Mouse (Mus musculus): ENCODE measurements around the gene Cdc37. TPM values are rescaled to one million over a fixed set of nuclear protein-coding genes. Genes with fewer than 3 reads are reported as not detected.

Gene Cdc37
- 44.7 and 52.6 TPM in 2 replicates for polyA plus RNA-seq (2012; rRNA removed)

DNA sequence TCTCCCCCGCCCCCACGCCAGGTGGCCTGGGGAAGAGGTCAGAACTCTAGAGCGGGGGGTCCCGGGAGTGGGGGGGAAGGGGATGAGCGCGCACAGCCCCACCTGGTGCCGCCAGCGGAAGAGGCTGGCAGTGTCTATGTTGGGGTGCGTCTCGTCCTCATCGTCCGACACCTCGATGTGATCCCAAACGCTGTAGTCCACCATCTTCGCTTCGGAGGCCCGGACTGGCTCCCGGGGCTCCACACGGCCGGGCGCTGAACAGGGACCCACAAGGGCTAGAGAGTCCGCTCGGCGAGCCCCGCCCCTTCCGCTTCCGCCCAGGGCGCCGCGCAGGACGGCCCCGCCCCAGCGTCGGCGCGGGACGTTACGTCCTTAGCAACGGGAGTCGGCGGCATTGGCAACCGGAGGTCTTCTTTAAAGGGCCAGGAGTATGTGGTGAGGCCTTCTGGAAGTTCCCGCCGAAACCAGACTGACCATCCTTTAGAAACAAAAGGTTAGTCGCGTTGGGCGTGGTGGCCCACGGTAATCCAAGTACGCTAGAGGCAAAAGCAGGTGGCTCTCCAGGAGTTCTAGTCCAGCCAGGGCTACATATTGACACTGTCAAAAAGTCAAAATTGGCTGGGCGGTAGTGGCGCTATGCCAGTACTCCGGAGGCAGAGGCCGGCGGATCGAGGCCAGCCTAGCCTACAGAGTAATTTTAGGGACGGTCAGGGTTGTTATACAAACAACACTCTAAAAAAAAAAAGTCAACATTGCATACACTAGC is at the start of gene Cdc37:
Gene Cdc37, minus strand, starts transcription at position 329 of the 766 bp plus-strand sequence.

DNA sequence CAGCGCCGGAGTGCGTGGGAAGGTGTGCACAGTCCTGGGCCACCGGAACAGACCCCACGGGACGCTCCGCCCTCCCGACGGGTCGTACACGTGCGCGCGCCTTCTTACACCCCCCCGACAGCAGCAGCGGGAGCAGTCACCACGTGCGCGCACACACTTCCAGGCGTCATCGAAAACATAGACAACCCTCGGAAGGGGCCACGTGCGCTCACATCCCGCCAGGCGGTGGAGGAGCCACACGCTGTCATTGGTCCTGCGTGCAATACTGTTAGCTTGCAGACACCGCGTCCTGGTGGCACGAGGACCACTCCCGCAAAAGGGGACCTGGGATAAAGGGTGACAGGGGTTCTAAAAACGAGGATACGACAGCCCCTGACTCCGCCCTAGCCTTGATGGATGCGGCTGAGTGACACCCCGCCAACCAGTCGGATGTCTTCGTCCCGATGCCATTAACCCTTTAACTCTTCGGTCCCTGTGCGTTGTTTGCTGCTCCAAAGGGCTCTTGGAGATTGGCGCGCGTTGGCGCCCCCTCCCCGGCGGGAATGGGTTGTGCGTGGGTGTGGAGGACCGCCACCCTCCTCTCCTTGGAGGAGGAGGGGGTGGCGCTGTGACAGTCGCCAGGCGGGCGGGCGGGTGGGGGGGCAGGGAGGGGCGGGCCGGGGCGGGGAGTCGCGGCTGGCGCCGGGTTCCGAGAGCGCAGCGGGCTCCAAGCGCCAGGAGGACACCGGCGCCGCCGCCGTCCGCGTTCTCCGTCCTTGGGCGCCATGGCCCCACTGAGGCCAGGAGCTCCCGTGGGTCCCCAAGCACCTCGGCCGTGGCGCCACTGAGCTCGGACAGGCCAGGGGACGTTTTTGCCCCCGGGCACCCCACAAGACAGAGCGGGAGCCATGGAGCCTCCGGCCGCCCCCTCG is 15.5 kb upstream of the Cdc37 start, which contains the start of gene Pde4a:
Gene Pde4a, plus strand, starts transcription at position 674 of the 911 bp plus-strand sequence.

DNA sequence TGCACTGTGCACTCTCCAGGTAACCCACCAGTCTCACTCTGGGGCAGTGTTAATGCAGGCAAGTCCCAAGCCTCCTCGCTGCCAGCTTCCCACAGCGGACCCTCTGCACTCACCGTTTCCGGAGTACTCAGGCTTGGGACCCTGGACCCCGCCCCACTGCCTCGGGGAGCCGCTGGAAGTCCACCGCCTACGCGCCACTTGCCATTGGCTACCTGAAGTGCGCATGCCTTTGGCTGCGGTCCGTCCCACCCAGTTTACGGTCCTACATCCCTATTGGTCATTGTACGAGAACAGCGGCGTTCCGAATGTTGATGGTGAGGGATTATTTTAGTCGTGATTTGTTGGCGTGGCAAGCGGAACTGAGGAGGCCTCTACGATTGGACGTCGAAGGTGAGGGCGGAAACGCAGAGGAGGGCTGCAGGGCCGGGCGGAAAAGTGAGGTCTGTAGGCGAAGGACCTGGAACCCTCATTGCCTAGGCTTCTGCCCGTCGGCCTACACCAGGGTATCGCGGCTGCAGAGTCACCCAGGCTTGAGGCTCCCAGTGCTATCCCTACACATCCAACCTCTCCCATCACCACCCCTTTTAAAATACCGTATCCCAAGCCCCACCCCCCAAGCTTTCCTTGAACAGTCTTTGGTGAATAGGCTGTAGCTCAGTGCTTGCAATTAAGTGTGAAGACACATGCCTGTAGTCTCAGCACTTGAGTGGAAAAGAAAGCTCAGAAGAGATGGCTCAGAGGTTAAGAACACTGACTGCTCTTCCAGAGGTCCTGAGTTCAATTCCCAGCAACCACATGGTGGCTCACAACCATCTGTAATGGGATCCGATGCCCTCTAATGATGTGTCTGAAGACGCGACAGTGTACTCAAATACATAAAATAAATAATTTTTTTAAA is 18.5 kb downstream of the Cdc37 start, which contains the start of gene Tyk2:
Gene Tyk2, minus strand, starts transcription at position 185 of the 898 bp plus-strand sequence.

DNA sequence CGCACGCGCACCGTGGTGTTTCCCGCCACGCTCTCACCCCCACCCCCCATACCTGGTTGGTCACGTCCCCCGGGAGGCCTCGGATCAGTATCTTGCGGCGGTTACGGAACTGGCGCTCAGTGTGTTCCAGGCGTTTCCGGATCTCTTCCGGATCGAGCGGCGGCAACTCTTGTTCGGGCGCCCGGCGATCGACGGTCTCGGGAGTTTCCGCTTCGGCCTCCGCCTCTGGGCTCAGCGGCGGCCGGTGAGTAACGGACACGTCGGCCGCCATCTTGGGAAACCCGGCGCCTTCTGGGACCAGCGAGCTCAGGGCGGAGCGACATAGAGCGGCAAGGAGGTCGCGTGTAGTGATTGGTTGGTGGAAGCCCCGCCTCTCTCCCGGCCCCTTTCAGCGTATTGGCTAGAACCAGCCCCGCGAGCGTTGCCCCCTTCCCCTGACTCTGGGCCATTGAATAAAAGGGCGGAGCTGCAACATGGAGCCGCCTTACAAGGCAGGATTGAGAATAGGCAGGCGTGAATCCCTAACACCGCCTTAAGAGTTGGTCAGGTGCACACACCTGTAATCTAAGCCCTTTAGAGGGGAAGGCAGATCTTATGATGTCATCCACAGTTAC is 58.0 kb downstream of the Cdc37 start, which contains the start of the genes Gm38431 and Raver1:
Gene Gm38431, minus strand, starts transcription at position 291 of the 614 bp plus-strand sequence.
Gene Raver1, minus strand, starts transcription at position 302 of the 614 bp plus-strand sequence.

Other genes with a start within 250 kb of the Cdc37 start
- gene Dnmt1, start 190.1 kb downstream of the Cdc37 start, polyA plus RNA-seq (2012; rRNA removed) = 24.0 and 26.8 TPM in 2 replicates
- gene S1pr2, start 173.2 kb downstream of the Cdc37 start, polyA plus RNA-seq (2012; rRNA removed) = 4.5 and 6.1 TPM in 2 replicates
- 92.4 and 92.9 TPM in 2 replicates for gene Mrpl4, start 147.2 kb downstream of the Cdc37 start, polyA plus RNA-seq (2012; rRNA removed)
- gene Icam1, start 134.0 kb downstream of the Cdc37 start, polyA plus RNA-seq (2012; rRNA removed) = 10.2 and 10.9 TPM in 2 replicates
- gene Icam4, start 120.6 kb downstream of the Cdc37 start, polyA plus RNA-seq (2012; rRNA removed) = 0.20 and 0.69 TPM in 2 replicates
- 0.17 and 0.27 TPM in 2 replicates for gene Icam5, start 117.9 kb downstream of the Cdc37 start, polyA plus RNA-seq (2012; rRNA removed)
- gene Zglp1, start 82.9 kb downstream of the Cdc37 start, polyA plus RNA-seq (2012; rRNA removed) = 0.66 and 1.1 TPM in 2 replicates
- gene Gm49373, start 76.9 kb downstream of the Cdc37 start, polyA plus RNA-seq (2012; rRNA removed) = 0.12 and 0.20 TPM in 2 replicates
- gene Fdx1l, start 76.4 kb downstream of the Cdc37 start, polyA plus RNA-seq (2012; rRNA removed) = 48.2 and 82.0 TPM in 2 replicates
- 14.2 and 36.9 TPM in 2 replicates for gene Gm38431, start 58.0 kb downstream of the Cdc37 start, polyA plus RNA-seq (2012; rRNA removed)
- 64.1 and 72.3 TPM in 2 replicates for gene Raver1, start 58.0 kb downstream of the Cdc37 start, polyA plus RNA-seq (2012; rRNA removed)
- gene Tyk2, start 18.7 kb downstream of the Cdc37 start, polyA plus RNA-seq (2012; rRNA removed) = 36.9 and 38.6 TPM in 2 replicates
- 6.9 and 7.2 TPM in 2 replicates for gene Pde4a, start 15.7 kb upstream of the Cdc37 start, polyA plus RNA-seq (2012; rRNA removed)
- 110 and 116 TPM in 2 replicates for gene Keap1, start 89.4 kb upstream of the Cdc37 start, polyA plus RNA-seq (2012; rRNA removed)
- gene S1pr5, start 98.5 kb upstream of the Cdc37 start, polyA plus RNA-seq (2012; rRNA removed) = 0.17 and 0.19 TPM in 2 replicates
- gene Atg4d, start 115.3 kb upstream of the Cdc37 start, polyA plus RNA-seq (2012; rRNA removed) = 123 and 143 TPM in 2 replicates
- 17.8 and 22.7 TPM in 2 replicates for gene Kri1, start 138.0 kb upstream of the Cdc37 start, polyA plus RNA-seq (2012; rRNA removed)
- 29.2 and 41.6 TPM in 2 replicates for gene Cdkn2d, start 141.4 kb upstream of the Cdc37 start, polyA plus RNA-seq (2012; rRNA removed)
- gene Ap1m2, start 162.4 kb upstream of the Cdc37 start, polyA plus RNA-seq (2012; rRNA removed) = 94.6 and 96.9 TPM in 2 replicates
- gene Slc44a2, start 170.7 kb upstream of the Cdc37 start, polyA plus RNA-seq (2012; rRNA removed) = 27.3 and 35.5 TPM in 2 replicates
- gene Ilf3, start 217.9 kb upstream of the Cdc37 start, polyA plus RNA-seq (2012; rRNA removed) = 29.2 and 32.3 TPM in 2 replicates